Mouse (Mus musculus): Measurements from ENCODE around the gene Fastkd3.

The Fastkd3 gene

GRCm38 (mm10) chr13:68607652-68608405 is 25.8 kb downstream of the Fastkd3 start:
- no peak for DNase-seq

- peak; percentile 19 to 27 for DNase-seq
Observed at GRCm38 (mm10) chr13:68622792-68623191, 40.8 kb downstream of the Fastkd3 start.

DNA sequence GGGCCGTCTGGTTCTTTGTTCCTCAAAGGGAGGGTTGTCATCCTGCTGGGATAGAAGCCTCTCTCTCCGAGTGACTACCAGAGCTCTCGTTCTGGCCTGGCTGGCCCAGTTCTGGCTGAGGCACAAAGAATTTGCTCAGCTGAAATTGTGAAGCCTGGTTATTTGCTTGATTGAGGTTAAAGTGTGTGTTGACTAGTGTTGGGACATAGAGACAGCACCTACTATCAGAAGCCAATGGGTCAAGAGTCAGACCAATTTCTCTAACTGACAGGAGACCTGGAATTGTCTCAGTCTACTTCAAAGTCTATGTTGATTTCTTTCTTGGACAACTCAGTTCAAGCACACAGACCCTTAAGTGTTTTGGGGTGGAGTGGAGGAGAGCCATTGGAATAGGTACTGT is 45.0 kb downstream of the Fastkd3 start:
- DNase-seq: no peak

Measured in cerebellum, postnatal 14 days (tissue).